Mouse (Mus musculus): ENCODE measurements around the gene Kit. TPM values are rescaled to one million over a fixed set of nuclear protein-coding genes. Genes with fewer than 3 reads are reported as not detected.

Gene Kit
- total RNA-seq, 2 experiments from 2014 or later, result 0.64 to 1.5 TPM

- H3K4me3 ChIP-seq, result peak overlapping the region; percentile 75
- no peak for DNase-seq
- TF ChIP-seq CTCF (IDR thresholded peaks at IDR 0.05), result no peak
- intact Hi-C loops (cut with DNase I), result loop anchor here (10.0 kb wide), 1 partner anchor 270 kb away; no protein-coding TSS in a partner anchor
- H3K27ac ChIP-seq, result no peak overlapping the region
Observed at GRCm38 (mm10) chr5:75574151-75574851, 415 bp upstream of the Kit start.

GRCm38 (mm10) chr5:75575567-75576515 lies 1.1 kb downstream of the Kit start:
- TF ChIP-seq CTCF (IDR thresholded peaks at IDR 0.05), result peak; percentile 40
- H3K4me3 ChIP-seq, result peak overlapping the region; percentile 75
- intact Hi-C loops (cut with DNase I), result loop anchor here (10.0 kb wide), 1 partner anchor 269 kb away; no protein-coding TSS in a partner anchor
- no peak overlapping the region for H3K27ac ChIP-seq
- DNase-seq, result peak; percentile 33

GRCm38 (mm10) chr5:75576741-75577140 lies 2.0 kb downstream of the Kit start:
- TF ChIP-seq CTCF (IDR thresholded peaks at IDR 0.05), result no peak
- intact Hi-C loops (cut with DNase I), result loop anchor here (10.0 kb wide), 1 partner anchor 268 kb away; no protein-coding TSS in a partner anchor
- Histone ChIP-seq H3K27ac (no peak overlapping the region), H3K4me3 (peak overlapping the region; percentile 75; the same call in 1 of the 2 replicates)
- no peak for DNase-seq

- intact Hi-C loops (cut with DNase I), result loop anchor here (10.0 kb wide), 1 partner anchor 267 kb away; no protein-coding TSS in a partner anchor
- no peak overlapping the region for H3K27ac ChIP-seq
- DNase-seq, result no peak
- H3K4me3 ChIP-seq, result no peak overlapping the region
- no peak for TF ChIP-seq CTCF (IDR thresholded peaks at IDR 0.05)
Observed at GRCm38 (mm10) chr5:75578141-75578540, 3.4 kb downstream of the Kit start.

- Histone ChIP-seq H3K27ac (no peak overlapping the region), H3K4me3 (no peak overlapping the region)
- no peak for DNase-seq
- intact Hi-C loops (cut with DNase I), result loop anchor here (10.0 kb wide), 1 partner anchor 266 kb away; no protein-coding TSS in a partner anchor
- no peak for TF ChIP-seq CTCF (IDR thresholded peaks at IDR 0.05)
Observed at GRCm38 (mm10) chr5:75579244-75579643, 4.5 kb downstream of the Kit start.

- H3K27ac ChIP-seq, result no peak overlapping the region
- no peak for DNase-seq
- no peak for TF ChIP-seq CTCF (IDR thresholded peaks at IDR 0.05)
- no peak overlapping the region for H3K4me3 ChIP-seq
- intact Hi-C loops (cut with DNase I), result loop anchor here (10.0 kb wide), 1 partner anchor 265 kb away; no protein-coding TSS in a partner anchor
Observed at GRCm38 (mm10) chr5:75579646-75580268, 5.0 kb downstream of the Kit start.

- DNase-seq, result no peak
Observed at GRCm38 (mm10) chr5:75581926-75582325, 7.2 kb downstream of the Kit start.

GRCm38 (mm10) chr5:75587781-75588180 lies 13.1 kb downstream of the Kit start:
- TF ChIP-seq CTCF (IDR thresholded peaks at IDR 0.05), result no peak
- intact Hi-C loops (cut with DNase I), result no loop called here
- no peak for DNase-seq
- H3K27ac ChIP-seq, result no peak overlapping the region
- H3K4me3 ChIP-seq, result peak overlapping the region; percentile 19; the same call in 1 of the 2 replicates

More at GRCm38 (mm10) chr5:75581926-75582325, 7.2 kb downstream of the Kit start:
- intact Hi-C loops (cut with DNase I), result no loop called here
- no peak for TF ChIP-seq CTCF (IDR thresholded peaks at IDR 0.05)
- Histone ChIP-seq H3K27ac (no peak overlapping the region), H3K4me3 (no peak overlapping the region)

GRCm38 (mm10) chr5:75589552-75590346 lies 15.0 kb downstream of the Kit start:
- intact Hi-C loops (cut with DNase I), result no loop called here
- no peak for DNase-seq
- Histone ChIP-seq H3K27ac (peak overlapping the region; percentile 54), H3K4me3 (peak overlapping the region; percentile 60)
- TF ChIP-seq CTCF (IDR thresholded peaks at IDR 0.05), result no peak

- no peak for DNase-seq
- Histone ChIP-seq H3K4me3 (no peak overlapping the region), H3K27ac (no peak overlapping the region)
- no peak for TF ChIP-seq CTCF (IDR thresholded peaks at IDR 0.05)
- intact Hi-C loops (cut with DNase I), result no loop called here
Observed at GRCm38 (mm10) chr5:75590961-75591360, 16.2 kb downstream of the Kit start.

- intact Hi-C loops (cut with DNase I), result no loop called here
- Histone ChIP-seq H3K27ac (no peak overlapping the region), H3K4me3 (no peak overlapping the region)
- no peak for TF ChIP-seq CTCF (IDR thresholded peaks at IDR 0.05)
- DNase-seq, result no peak
Observed at GRCm38 (mm10) chr5:75591567-75591966, 16.9 kb downstream of the Kit start.

Measured in gastrocnemius, adult 2 months (tissue).